Mouse (Mus musculus): ENCODE data around the gene Kcnc3. TPM values are rescaled to one million over a fixed set of nuclear protein-coding genes. Genes with fewer than 3 reads are reported as not detected.

The Kcnc3 gene
- polyA plus RNA-seq (2015; fragmentation: Nextera tagmentation; extraction: Ambion mirVana): 2.8 and 4.0 TPM in 2 replicates

GRCm38 (mm10) chr7:44590402-44591347, at the start of gene Kcnc3:
Gene Kcnc3, plus strand, starts transcription at chr7:44590664.
- no peaks in the 10 kb centered on the region for H3K36me3 ChIP-seq (ENCODE audit: control insufficient read depth, insufficient read depth)
- peak within 1 kb of the TSS; percentile 29; the same call in 1 of the 2 replicates for H3K27ac ChIP-seq (ENCODE audit: low read length)
- peak within 1 kb of the TSS; percentile 64 for H3K9ac ChIP-seq (replicated peaks; ENCODE audit: low read depth, low read length)
- H3K27me3 ChIP-seq (replicated peaks; ENCODE audit: control insufficient read depth, insufficient read depth, low read length): peaks cover 28% of the 10 kb centered on the region
- WGBS: under 1% methylated on average over 76 of the region's 80 CpGs
- H3K4me2 ChIP-seq (ENCODE audit: low read length): peak within 1 kb of the TSS; percentile 96
- peak; percentile 92 for ATAC-seq
- H3K4me1 ChIP-seq (replicated peaks; ENCODE audit: control insufficient read depth, insufficient read depth, low read length): peaks cover 67% of the 10 kb centered on the region
- no peaks in the 10 kb centered on the region for H3K9me3 ChIP-seq (ENCODE audit: control insufficient read depth, low read length)
- H3K4me3 ChIP-seq (replicated peaks; ENCODE audit: low read length): peak within 1 kb of the TSS; percentile 67

- Histone ChIP-seq H3K4me1 (replicated peaks; ENCODE audit: control insufficient read depth, insufficient read depth, low read length) (peaks cover 4% of the 10 kb centered on the region), H3K4me2 (ENCODE audit: low read length) (no peak overlapping the region), H3K27ac (ENCODE audit: low read length) (no peak overlapping the region), H3K9me3 (ENCODE audit: control insufficient read depth, low read length) (no peaks in the 10 kb centered on the region), H3K36me3 (ENCODE audit: control insufficient read depth, insufficient read depth) (no peaks in the 10 kb centered on the region), H3K4me3 (replicated peaks; ENCODE audit: low read length) (no peak overlapping the region), H3K27me3 (replicated peaks; ENCODE audit: control insufficient read depth, insufficient read depth, low read length) (no peaks in the 10 kb centered on the region), H3K9ac (replicated peaks; ENCODE audit: low read depth, low read length) (no peak overlapping the region)
- no peak for ATAC-seq
- WGBS: 94% methylated on average over 11 of the region's 11 CpGs
These were observed 47.9 kb upstream of the Kcnc3 start for GRCm38 (mm10) chr7:44542555-44542954.

DNA sequence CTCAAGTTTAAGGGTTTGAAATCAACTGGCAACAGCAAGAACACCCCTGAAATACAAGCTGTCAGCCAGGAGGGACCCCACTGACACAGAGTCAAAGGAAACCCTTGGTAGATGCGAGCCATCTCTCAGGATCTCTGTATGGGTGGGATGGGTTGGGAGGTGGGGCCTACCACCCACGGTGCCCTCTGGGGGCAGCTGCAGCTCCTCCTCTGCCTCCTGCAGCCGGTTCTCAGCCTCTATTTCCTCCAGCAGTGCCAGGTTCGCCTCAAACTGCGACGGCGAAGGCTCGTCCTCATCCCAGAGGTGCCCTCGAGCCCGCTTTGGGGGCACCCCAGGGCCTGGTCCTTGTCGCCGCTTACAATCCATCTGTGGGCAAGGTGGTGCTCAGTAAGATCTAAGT, 47.4 kb upstream of the Kcnc3 start:
- no peaks in the 10 kb centered on the region for H3K36me3 ChIP-seq (ENCODE audit: control insufficient read depth, insufficient read depth)
- no peak overlapping the region for H3K27ac ChIP-seq (ENCODE audit: low read length)
- H3K4me2 ChIP-seq (ENCODE audit: low read length): no peak overlapping the region
- H3K9me3 ChIP-seq (ENCODE audit: control insufficient read depth, low read length): no peaks in the 10 kb centered on the region
- 76% methylated on average over 12 of the region's 12 CpGs for WGBS
- H3K9ac ChIP-seq (replicated peaks; ENCODE audit: low read depth, low read length): no peak overlapping the region
- no peak for ATAC-seq
- peaks cover 9% of the 10 kb centered on the region for H3K4me1 ChIP-seq (replicated peaks; ENCODE audit: control insufficient read depth, insufficient read depth, low read length)
- no peak overlapping the region for H3K4me3 ChIP-seq (replicated peaks; ENCODE audit: low read length)
- no peaks in the 10 kb centered on the region for H3K27me3 ChIP-seq (replicated peaks; ENCODE audit: control insufficient read depth, insufficient read depth, low read length)

DNA sequence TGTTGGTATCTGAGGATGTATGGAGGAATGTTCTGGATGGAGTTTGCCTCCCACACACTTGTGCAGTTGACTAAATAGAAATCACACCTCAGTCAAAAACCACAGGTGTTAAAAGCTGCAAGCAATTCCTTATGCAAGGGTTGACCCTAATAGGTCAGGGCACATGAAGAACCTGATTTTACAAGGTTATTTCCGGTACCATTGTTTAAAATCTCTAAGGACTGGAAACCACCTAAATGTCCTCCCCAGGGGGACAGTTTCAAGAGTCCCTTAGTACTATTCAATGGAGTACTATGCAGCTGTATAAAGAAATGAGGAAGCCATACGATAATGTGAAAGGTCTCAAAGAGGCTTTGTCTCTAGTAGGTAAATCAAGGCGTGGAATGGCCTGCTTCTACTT, 44.2 kb upstream of the Kcnc3 start:
- Histone ChIP-seq H3K4me3 (replicated peaks; ENCODE audit: low read length) (no peak overlapping the region), H3K4me1 (replicated peaks; ENCODE audit: control insufficient read depth, insufficient read depth, low read length) (peaks cover 12% of the 10 kb centered on the region), H3K27ac (ENCODE audit: low read length) (no peak overlapping the region), H3K36me3 (ENCODE audit: control insufficient read depth, insufficient read depth) (peaks cover 8% of the 10 kb centered on the region), H3K9ac (replicated peaks; ENCODE audit: low read depth, low read length) (no peak overlapping the region), H3K27me3 (replicated peaks; ENCODE audit: control insufficient read depth, insufficient read depth, low read length) (no peaks in the 10 kb centered on the region), H3K4me2 (ENCODE audit: low read length) (no peak overlapping the region), H3K9me3 (ENCODE audit: control insufficient read depth, low read length) (no peaks in the 10 kb centered on the region)
- WGBS: 94% methylated on average over 3 of the region's 3 CpGs
- ATAC-seq: no peak

GRCm38 (mm10) chr7:44547041-44547440, 43.4 kb upstream of the Kcnc3 start:
- Histone ChIP-seq H3K36me3 (ENCODE audit: control insufficient read depth, insufficient read depth) (peaks cover 10% of the 10 kb centered on the region), H3K27me3 (replicated peaks; ENCODE audit: control insufficient read depth, insufficient read depth, low read length) (no peaks in the 10 kb centered on the region), H3K9me3 (ENCODE audit: control insufficient read depth, low read length) (no peaks in the 10 kb centered on the region), H3K4me2 (ENCODE audit: low read length) (no peak overlapping the region), H3K9ac (replicated peaks; ENCODE audit: low read depth, low read length) (no peak overlapping the region), H3K4me3 (replicated peaks; ENCODE audit: low read length) (no peak overlapping the region), H3K4me1 (replicated peaks; ENCODE audit: control insufficient read depth, insufficient read depth, low read length) (peaks cover 12% of the 10 kb centered on the region), H3K27ac (ENCODE audit: low read length) (no peak overlapping the region)
- WGBS: 95% methylated on average over 13 of the region's 13 CpGs
- no peak for ATAC-seq

GRCm38 (mm10) chr7:44547725-44548124, 42.7 kb upstream of the Kcnc3 start:
- H3K9me3 ChIP-seq (ENCODE audit: control insufficient read depth, low read length): no peaks in the 10 kb centered on the region
- no peak overlapping the region for H3K27ac ChIP-seq (ENCODE audit: low read length)
- peaks cover 10% of the 10 kb centered on the region for H3K36me3 ChIP-seq (ENCODE audit: control insufficient read depth, insufficient read depth)
- peak overlapping the region; percentile 95 for H3K4me2 ChIP-seq (ENCODE audit: low read length)
- H3K9ac ChIP-seq (replicated peaks; ENCODE audit: low read depth, low read length): peak overlapping the region; percentile 59
- no peaks in the 10 kb centered on the region for H3K27me3 ChIP-seq (replicated peaks; ENCODE audit: control insufficient read depth, insufficient read depth, low read length)
- peaks cover 16% of the 10 kb centered on the region for H3K4me1 ChIP-seq (replicated peaks; ENCODE audit: control insufficient read depth, insufficient read depth, low read length)
- H3K4me3 ChIP-seq (replicated peaks; ENCODE audit: low read length): peak overlapping the region; percentile 59
- ATAC-seq: no peak
- 28% methylated on average over 5 of the region's 5 CpGs for whole genome bisulfite sequencing

- Histone ChIP-seq H3K4me3 (replicated peaks; ENCODE audit: low read length) (peak within 1 kb of the TSS; percentile 59), H3K4me1 (replicated peaks; ENCODE audit: control insufficient read depth, insufficient read depth, low read length) (peaks cover 22% of the 10 kb centered on the region), H3K36me3 (ENCODE audit: control insufficient read depth, insufficient read depth) (peaks cover 10% of the 10 kb centered on the region), H3K27me3 (replicated peaks; ENCODE audit: control insufficient read depth, insufficient read depth, low read length) (no peaks in the 10 kb centered on the region), H3K9me3 (ENCODE audit: control insufficient read depth, low read length) (no peaks in the 10 kb centered on the region), H3K4me2 (ENCODE audit: low read length) (peak within 1 kb of the TSS; percentile 95), H3K27ac (ENCODE audit: low read length) (peak within 1 kb of the TSS; percentile 62; the same call in 1 of the 2 replicates), H3K9ac (replicated peaks; ENCODE audit: low read depth, low read length) (peak within 1 kb of the TSS; percentile 59)
- peak; percentile 95 for ATAC-seq
- WGBS: under 1% methylated on average over 43 of the region's 43 CpGs
These were observed 41.9 kb upstream of the Kcnc3 start, which contains the start of gene Pold1 for GRCm38 (mm10) chr7:44548497-44549087. Gene Pold1, minus strand, starts transcription at chr7:44548849.

- Histone ChIP-seq H3K36me3 (ENCODE audit: control insufficient read depth, insufficient read depth) (peaks cover 10% of the 10 kb centered on the region), H3K27me3 (replicated peaks; ENCODE audit: control insufficient read depth, insufficient read depth, low read length) (no peaks in the 10 kb centered on the region), H3K27ac (ENCODE audit: low read length) (no peak overlapping the region), H3K4me1 (replicated peaks; ENCODE audit: control insufficient read depth, insufficient read depth, low read length) (peaks cover 27% of the 10 kb centered on the region), H3K4me3 (replicated peaks; ENCODE audit: low read length) (no peak overlapping the region), H3K9me3 (ENCODE audit: control insufficient read depth, low read length) (no peaks in the 10 kb centered on the region), H3K4me2 (ENCODE audit: low read length) (no peak overlapping the region), H3K9ac (replicated peaks; ENCODE audit: low read depth, low read length) (no peak overlapping the region)
- 96% methylated on average over 23 of the region's 23 CpGs for WGBS
- no peak for ATAC-seq
These were observed 40.6 kb upstream of the Kcnc3 start for GRCm38 (mm10) chr7:44549621-44550408.

- peaks cover 10% of the 10 kb centered on the region for H3K36me3 ChIP-seq (ENCODE audit: control insufficient read depth, insufficient read depth)
- H3K4me2 ChIP-seq (ENCODE audit: low read length): no peak overlapping the region
- H3K27ac ChIP-seq (ENCODE audit: low read length): no peak overlapping the region
- H3K4me1 ChIP-seq (replicated peaks; ENCODE audit: control insufficient read depth, insufficient read depth, low read length): peaks cover 27% of the 10 kb centered on the region
- H3K4me3 ChIP-seq (replicated peaks; ENCODE audit: low read length): no peak overlapping the region
- 98% methylated on average over 12 of the region's 12 CpGs for WGBS
- no peak overlapping the region for H3K9ac ChIP-seq (replicated peaks; ENCODE audit: low read depth, low read length)
- H3K9me3 ChIP-seq (ENCODE audit: control insufficient read depth, low read length): no peaks in the 10 kb centered on the region
- H3K27me3 ChIP-seq (replicated peaks; ENCODE audit: control insufficient read depth, insufficient read depth, low read length): no peaks in the 10 kb centered on the region
- no peak for ATAC-seq
These were observed 40.1 kb upstream of the Kcnc3 start for GRCm38 (mm10) chr7:44550409-44550678.
